ENCODE assay signal across 8 mouse cellular contexts in the genomic region with DNA sequence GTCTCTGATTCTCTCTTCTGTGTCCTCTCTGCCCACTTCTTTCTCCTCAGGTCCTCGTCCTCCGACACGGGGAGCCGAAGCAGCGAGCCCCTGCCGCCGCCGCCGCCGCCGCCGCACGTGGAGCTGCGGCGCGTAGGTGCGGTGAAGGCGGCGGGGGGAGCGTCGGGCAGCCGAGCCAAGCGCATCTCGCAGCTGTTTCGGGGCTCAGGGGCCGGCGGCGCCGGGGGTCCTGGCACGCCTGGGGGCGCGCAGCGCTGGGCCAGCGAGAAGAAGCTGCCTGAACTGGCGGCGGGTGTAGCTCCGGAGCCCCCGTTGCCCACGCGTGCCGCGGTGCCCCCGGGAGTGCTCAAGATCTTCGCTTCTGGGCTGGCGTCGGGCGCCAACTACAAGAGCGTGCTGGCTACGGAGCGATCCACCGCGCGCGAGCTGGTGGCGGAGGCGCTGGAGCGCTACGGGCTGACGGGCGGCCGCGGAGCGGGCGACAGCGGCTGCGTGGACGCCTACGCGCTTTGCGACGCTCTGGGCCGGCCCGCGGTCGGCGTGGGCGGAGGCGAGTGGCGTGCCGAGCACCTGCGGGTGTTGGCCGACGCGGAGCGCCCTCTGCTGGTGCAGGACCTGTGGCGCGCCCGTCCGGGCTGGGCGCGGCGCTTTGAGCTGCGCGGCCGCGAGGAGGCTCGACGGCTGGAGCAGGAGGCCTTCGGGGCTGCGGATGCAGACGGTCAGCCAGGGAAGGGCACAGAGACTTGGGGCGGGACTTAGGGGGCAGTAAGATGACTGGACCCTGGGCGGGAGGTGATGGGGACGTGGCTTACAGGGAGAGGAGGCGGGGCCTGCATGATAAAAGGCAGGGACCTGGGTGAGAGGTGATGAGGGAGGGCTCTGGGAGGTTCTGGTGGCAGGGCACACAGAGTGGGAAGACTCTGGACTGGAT. TPM values are rescaled to one million over a fixed set of nuclear protein-coding genes. Genes with fewer than 3 reads are reported as not detected.
DNase-seq lines count a peak whose midpoint lies in the region; ATAC-seq lines count a peak whose summit lies in the region.

No protein-coding gene starts in this region.

- peak overlapping the region; percentile 78 for H3K27ac ChIP-seq in heart, embryonic 15.5 days
- no peak overlapping the region for H3K27ac ChIP-seq in liver, embryonic 13.5 days

- H3K4me1 ChIP-seq in heart, embryonic 15.5 days (replicated peaks), result peaks cover 27% of the 10 kb centered on the region
- H3K4me1 ChIP-seq in liver, embryonic 13.5 days (replicated peaks), result peaks cover 11% of the 10 kb centered on the region

- H3K4me3 ChIP-seq in heart, embryonic 15.5 days, result peak overlapping the region; percentile 66
- H3K4me3 ChIP-seq in liver, embryonic 13.5 days (replicated peaks), result peak overlapping the region; percentile 55

- peak; percentile 92 for DNase-seq in CD4-positive helper T cell, adult 2 months (ENCODE audit: low read depth, low spot score)
- peak; percentile 83 for DNase-seq in c-Kit-positive CD71-negative TER-119-negative erythroid progenitor cells, embryonic 14.5 days (ENCODE audit: low read depth)
- peak; percentile 54 for DNase-seq in fibroblast of lung, adult 2 months (ENCODE audit: low read depth)
- peak; percentile 95 for DNase-seq in kidney, postnatal 10 days
- DNase-seq in liver, embryonic 13.5 days, result peak; percentile 63
- DNase-seq in natural killer cell, adult 2 months (ENCODE audit: low spot score in 2 of 2), result peak; percentile 84 to 88
- DNase-seq in splenic B cell, adult 2 months (ENCODE audit: low read depth, low spot score), result peak; percentile 97

- under 1% methylated on average over 105 of the region's 105 CpGs for WGBS in heart, embryonic 15.5 days
- WGBS in liver, embryonic 13.5 days (ENCODE audit: insufficient replicate concordance), result 1% methylated on average over 94 of the region's 105 CpGs

- no peaks in the 10 kb centered on the region for H3K36me3 ChIP-seq in heart, embryonic 15.5 days
- no peaks in the 10 kb centered on the region for H3K36me3 ChIP-seq in liver, embryonic 13.5 days
- no peaks in the 10 kb centered on the region for H3K36me3 ChIP-seq in splenic B cell, adult 2 months (ENCODE audit: control insufficient read depth, insufficient read depth, low read length, poor library complexity, severe bottlenecking)

- H3K4me2 ChIP-seq in heart, embryonic 15.5 days, result peak overlapping the region; percentile 98
- peak overlapping the region; percentile 77 for H3K4me2 ChIP-seq in liver, embryonic 13.5 days

- ATAC-seq in heart, embryonic 15.5 days (replicated peaks; ENCODE audit: insufficient number of reproducible peaks, insufficient read depth, low FRiP score, low read depth), result peak; percentile 68
- peak; percentile 73 for ATAC-seq in liver, embryonic 13.5 days (ENCODE audit: low read depth)

- H3K9ac ChIP-seq in heart, embryonic 15.5 days, result peak overlapping the region; percentile 82
- peak overlapping the region; percentile 67 for H3K9ac ChIP-seq in liver, embryonic 13.5 days

- no peaks in the 10 kb centered on the region for H3K9me3 ChIP-seq in heart, embryonic 15.5 days (replicated peaks)
- no peaks in the 10 kb centered on the region for H3K9me3 ChIP-seq in liver, embryonic 13.5 days (replicated peaks)

- H3K27me3 ChIP-seq in heart, embryonic 15.5 days, result peaks cover 19% of the 10 kb centered on the region
- H3K27me3 ChIP-seq in liver, embryonic 13.5 days, result peaks cover 66% of the 10 kb centered on the region
- no peaks in the 10 kb centered on the region for H3K27me3 ChIP-seq in splenic B cell, adult 2 months (ENCODE audit: control insufficient read depth, insufficient read depth, low read length, poor library complexity, severe bottlenecking)

RNA-seq across cellular contexts. Expression of a gene that starts 1.3 kb away (rescaled TPM):
- polyA plus RNA-seq in heart, embryonic 15.5 days (2015; fragmentation: Nextera tagmentation; extraction: Ambion mirVana), result 19.6 and 23.4 TPM in 2 replicates
- polyA plus RNA-seq in liver, embryonic 13.5 days (2015; fragmentation: Nextera tagmentation; extraction: Ambion mirVana), result 2.4 and 2.5 TPM in 2 replicates

RNA-seq across cellular contexts. Expression of a gene that starts 7.0 kb away (rescaled TPM):
- polyA plus RNA-seq in heart, embryonic 15.5 days (2015; fragmentation: Nextera tagmentation; extraction: Ambion mirVana), result 0.33 and 0.35 TPM in 2 replicates
- polyA plus RNA-seq in liver, embryonic 13.5 days (2015; fragmentation: Nextera tagmentation; extraction: Ambion mirVana), result 0.10 TPM in 1 of 2 replicates, not detected in the other

RNA-seq across cellular contexts. Expression of a gene that starts 11.1 kb away (rescaled TPM):
- 7.3 and 7.4 TPM in 2 replicates for polyA plus RNA-seq in heart, embryonic 15.5 days (2015; fragmentation: Nextera tagmentation; extraction: Ambion mirVana)
- 0.46 and 0.51 TPM in 2 replicates for polyA plus RNA-seq in liver, embryonic 13.5 days (2015; fragmentation: Nextera tagmentation; extraction: Ambion mirVana)

RNA-seq across cellular contexts. Expression of a gene that starts 11.5 kb away (rescaled TPM):
- polyA plus RNA-seq in heart, embryonic 15.5 days (2015; fragmentation: Nextera tagmentation; extraction: Ambion mirVana), result 0.15 and 0.66 TPM in 2 replicates
- polyA plus RNA-seq in liver, embryonic 13.5 days (2015; fragmentation: Nextera tagmentation; extraction: Ambion mirVana), result not detected in 2 replicates

RNA-seq across cellular contexts. Expression of a gene that starts 13.3 kb away (rescaled TPM):
- 0.13 and 1.2 TPM in 2 replicates for polyA plus RNA-seq in heart, embryonic 15.5 days (2015; fragmentation: Nextera tagmentation; extraction: Ambion mirVana)
- not detected in 2 replicates for polyA plus RNA-seq in liver, embryonic 13.5 days (2015; fragmentation: Nextera tagmentation; extraction: Ambion mirVana)
